Mouse (Mus musculus): ENCODE measurements around the gene Ghrh. TPM values are rescaled to one million over a fixed set of nuclear protein-coding genes. Genes with fewer than 3 reads are reported as not detected.

Ghrh gene
- total and polyA plus RNA-seq, 2 experiments from 2014 or later = not detected

GRCm38 (mm10) chr2:157367184-157367893 lies 20.0 kb upstream of the Ghrh start, which contains the start of gene Manbal:
Gene Manbal (plus strand): TSS chr2:157367594.
- peak within 1 kb of the TSS; percentile 88 for H3K9ac ChIP-seq (replicated peaks; ENCODE audit: low read depth, low read length)
- TF ChIP-seq CTCF (IDR thresholded peaks at IDR 0.05; ENCODE audit: low read depth) = no peak
- TF ChIP-seq EP300 (IDR thresholded peaks at IDR 0.05; ENCODE audit: low read depth) = peak; percentile 61; the same call in 1 of the 2 replicates
- no peaks in the 10 kb centered on the region for H3K36me3 ChIP-seq (replicated peaks; ENCODE audit: control insufficient read depth, insufficient read depth, low read length)
- peak within 1 kb of the TSS; percentile 87 for H3K4me3 ChIP-seq (ENCODE audit: low read depth, low read length)
- no peaks in the 10 kb centered on the region for H3K27me3 ChIP-seq (ENCODE audit: control insufficient read depth, insufficient read depth, low read length)
- ATAC-seq (ENCODE audit: insufficient read depth, low read depth) (peak; percentile 91), DNase-seq (ENCODE audit: low spot score) (peak; percentile 61)
- H3K9me3 ChIP-seq (replicated peaks; ENCODE audit: control insufficient read depth, low read length) = no peaks in the 10 kb centered on the region
- H3K27ac ChIP-seq (ENCODE audit: low read depth) = peak within 1 kb of the TSS; percentile 89
- peak within 1 kb of the TSS; percentile 85 for H3K4me2 ChIP-seq (ENCODE audit: low read depth, low read length)
- peaks cover 12% of the 10 kb centered on the region for H3K4me1 ChIP-seq (ENCODE audit: control insufficient read depth, insufficient read depth)
- WGBS = 5% methylated on average over 42 of the region's 42 CpGs

DNA sequence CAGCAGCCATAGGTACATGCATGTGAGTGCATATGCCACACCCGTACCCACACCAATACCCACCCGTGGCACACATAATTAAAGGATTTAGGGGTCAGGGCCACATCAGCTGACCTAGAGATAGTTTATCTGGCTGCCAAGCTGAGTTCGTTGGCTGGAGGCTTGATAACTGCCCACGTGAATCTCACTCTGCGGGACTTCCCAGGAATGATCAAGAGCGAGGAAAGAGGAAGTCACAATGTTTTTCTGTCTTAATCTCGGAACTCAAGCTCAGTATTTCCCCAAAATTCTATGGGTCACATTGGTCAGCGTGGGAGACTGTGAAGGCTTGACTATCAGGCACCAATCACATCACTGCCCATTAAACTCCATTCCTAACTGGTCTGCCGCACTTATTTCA lies 19.5 kb upstream of the Ghrh start:
- DNase-seq (ENCODE audit: low spot score) (no peak), ATAC-seq (ENCODE audit: insufficient read depth, low read depth) (no peak)
- H3K27ac ChIP-seq (ENCODE audit: low read depth) = no peak overlapping the region
- no peaks in the 10 kb centered on the region for H3K9me3 ChIP-seq (replicated peaks; ENCODE audit: control insufficient read depth, low read length)
- TF ChIP-seq EP300 (IDR thresholded peaks at IDR 0.05; ENCODE audit: low read depth) (no peak), CTCF (IDR thresholded peaks at IDR 0.05; ENCODE audit: low read depth) (no peak)
- no peaks in the 10 kb centered on the region for H3K27me3 ChIP-seq (ENCODE audit: control insufficient read depth, insufficient read depth, low read length)
- H3K4me2 ChIP-seq (ENCODE audit: low read depth, low read length) = peak overlapping the region; percentile 85
- H3K4me1 ChIP-seq (ENCODE audit: control insufficient read depth, insufficient read depth) = peaks cover 10% of the 10 kb centered on the region
- no peak overlapping the region for H3K9ac ChIP-seq (replicated peaks; ENCODE audit: low read depth, low read length)
- H3K4me3 ChIP-seq (ENCODE audit: low read depth, low read length) = peak overlapping the region; percentile 87; the same call in 1 of the 2 replicates
- no peaks in the 10 kb centered on the region for H3K36me3 ChIP-seq (replicated peaks; ENCODE audit: control insufficient read depth, insufficient read depth, low read length)
- WGBS = 50% methylated on average over 9 of the region's 9 CpGs

- TF ChIP-seq EP300 (IDR thresholded peaks at IDR 0.05; ENCODE audit: low read depth) (no peak), CTCF (IDR thresholded peaks at IDR 0.05; ENCODE audit: low read depth) (no peak)
- no peaks in the 10 kb centered on the region for H3K27me3 ChIP-seq (ENCODE audit: control insufficient read depth, insufficient read depth, low read length)
- no peak overlapping the region for H3K9ac ChIP-seq (replicated peaks; ENCODE audit: low read depth, low read length)
- H3K9me3 ChIP-seq (replicated peaks; ENCODE audit: control insufficient read depth, low read length) = no peaks in the 10 kb centered on the region
- 67% methylated on average over 3 of the region's 3 CpGs for WGBS
- peaks cover under 1% of the 10 kb centered on the region; the same call in 1 of the 2 replicates for H3K4me1 ChIP-seq (ENCODE audit: control insufficient read depth, insufficient read depth)
- H3K4me3 ChIP-seq (ENCODE audit: low read depth, low read length) = no peak overlapping the region
- no peak overlapping the region for H3K27ac ChIP-seq (ENCODE audit: low read depth)
- ATAC-seq (ENCODE audit: insufficient read depth, low read depth) = no peak
- H3K4me2 ChIP-seq (ENCODE audit: low read depth, low read length) = no peak overlapping the region
- no peaks in the 10 kb centered on the region for H3K36me3 ChIP-seq (replicated peaks; ENCODE audit: control insufficient read depth, insufficient read depth, low read length)
- DNase-seq (ENCODE audit: low spot score) = no peak
These were observed 15.7 kb upstream of the Ghrh start for GRCm38 (mm10) chr2:157363031-157363430.

GRCm38 (mm10) chr2:157360028-157360427 lies 12.7 kb upstream of the Ghrh start:
- Histone ChIP-seq H3K9me3 (replicated peaks; ENCODE audit: control insufficient read depth, low read length) (no peaks in the 10 kb centered on the region), H3K27me3 (ENCODE audit: control insufficient read depth, insufficient read depth, low read length) (no peaks in the 10 kb centered on the region), H3K9ac (replicated peaks; ENCODE audit: low read depth, low read length) (no peak overlapping the region), H3K4me2 (ENCODE audit: low read depth, low read length) (no peak overlapping the region), H3K36me3 (replicated peaks; ENCODE audit: control insufficient read depth, insufficient read depth, low read length) (no peaks in the 10 kb centered on the region), H3K27ac (ENCODE audit: low read depth) (no peak overlapping the region), H3K4me1 (ENCODE audit: control insufficient read depth, insufficient read depth) (no peaks in the 10 kb centered on the region), H3K4me3 (ENCODE audit: low read depth, low read length) (no peak overlapping the region)
- ATAC-seq (ENCODE audit: insufficient read depth, low read depth) (no peak), DNase-seq (ENCODE audit: low spot score) (no peak)
- TF ChIP-seq EP300 (IDR thresholded peaks at IDR 0.05; ENCODE audit: low read depth) (no peak), CTCF (IDR thresholded peaks at IDR 0.05; ENCODE audit: low read depth) (no peak)
- 78% methylated on average over 5 of the region's 5 CpGs for WGBS

- H3K9ac ChIP-seq (replicated peaks; ENCODE audit: low read depth, low read length) = no peak overlapping the region
- DNase-seq (ENCODE audit: low spot score) (no peak), ATAC-seq (ENCODE audit: insufficient read depth, low read depth) (no peak)
- H3K4me3 ChIP-seq (ENCODE audit: low read depth, low read length) = no peak overlapping the region
- H3K4me1 ChIP-seq (ENCODE audit: control insufficient read depth, insufficient read depth) = no peaks in the 10 kb centered on the region
- H3K9me3 ChIP-seq (replicated peaks; ENCODE audit: control insufficient read depth, low read length) = no peaks in the 10 kb centered on the region
- TF ChIP-seq CTCF (IDR thresholded peaks at IDR 0.05; ENCODE audit: low read depth) = no peak
- TF ChIP-seq EP300 (IDR thresholded peaks at IDR 0.05; ENCODE audit: low read depth) = no peak
- no peak overlapping the region for H3K4me2 ChIP-seq (ENCODE audit: low read depth, low read length)
- H3K27me3 ChIP-seq (ENCODE audit: control insufficient read depth, insufficient read depth, low read length) = no peaks in the 10 kb centered on the region
- no peaks in the 10 kb centered on the region for H3K36me3 ChIP-seq (replicated peaks; ENCODE audit: control insufficient read depth, insufficient read depth, low read length)
- WGBS = 59% methylated on average over 3 of the region's 3 CpGs
- H3K27ac ChIP-seq (ENCODE audit: low read depth) = no peak overlapping the region
These were observed 6.8 kb upstream of the Ghrh start for GRCm38 (mm10) chr2:157354106-157354505.

DNA sequence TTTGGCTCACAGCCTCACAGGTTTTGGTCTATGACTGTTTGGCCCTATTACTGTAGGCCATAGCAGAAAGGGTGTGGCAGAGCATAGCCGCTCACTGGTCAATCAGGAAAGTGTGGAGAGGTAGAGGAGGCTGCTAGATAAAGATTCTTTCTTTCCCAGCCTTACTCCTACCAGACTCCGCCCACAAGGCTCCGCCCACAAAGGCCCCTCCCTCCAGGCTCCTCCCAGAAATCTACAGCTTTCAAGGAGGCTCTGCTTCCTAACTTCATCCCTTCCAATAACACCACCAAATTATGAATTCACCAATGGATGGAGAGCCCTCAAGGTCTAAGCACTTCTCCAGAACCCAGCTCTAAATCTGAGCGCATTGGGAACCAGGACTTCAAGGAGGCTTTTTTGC lies 5.9 kb upstream of the Ghrh start:
- no peak overlapping the region for H3K4me3 ChIP-seq (ENCODE audit: low read depth, low read length)
- H3K9me3 ChIP-seq (replicated peaks; ENCODE audit: control insufficient read depth, low read length) = no peaks in the 10 kb centered on the region
- H3K27me3 ChIP-seq (ENCODE audit: control insufficient read depth, insufficient read depth, low read length) = no peaks in the 10 kb centered on the region
- no peaks in the 10 kb centered on the region for H3K36me3 ChIP-seq (replicated peaks; ENCODE audit: control insufficient read depth, insufficient read depth, low read length)
- H3K9ac ChIP-seq (replicated peaks; ENCODE audit: low read depth, low read length) = no peak overlapping the region
- TF ChIP-seq EP300 (IDR thresholded peaks at IDR 0.05; ENCODE audit: low read depth) (no peak), CTCF (IDR thresholded peaks at IDR 0.05; ENCODE audit: low read depth) (no peak)
- no peak overlapping the region for H3K4me2 ChIP-seq (ENCODE audit: low read depth, low read length)
- no peak overlapping the region for H3K27ac ChIP-seq (ENCODE audit: low read depth)
- WGBS = 63% methylated on average over 4 of the region's 4 CpGs
- no peak for DNase-seq (ENCODE audit: low spot score)
- no peak for ATAC-seq (ENCODE audit: insufficient read depth, low read depth)
- no peaks in the 10 kb centered on the region for H3K4me1 ChIP-seq (ENCODE audit: control insufficient read depth, insufficient read depth)

Measured in heart, postnatal 0 days (tissue).